Mouse (Mus musculus): ENCODE results near the gene Evi5.

Gene Evi5

DNA sequence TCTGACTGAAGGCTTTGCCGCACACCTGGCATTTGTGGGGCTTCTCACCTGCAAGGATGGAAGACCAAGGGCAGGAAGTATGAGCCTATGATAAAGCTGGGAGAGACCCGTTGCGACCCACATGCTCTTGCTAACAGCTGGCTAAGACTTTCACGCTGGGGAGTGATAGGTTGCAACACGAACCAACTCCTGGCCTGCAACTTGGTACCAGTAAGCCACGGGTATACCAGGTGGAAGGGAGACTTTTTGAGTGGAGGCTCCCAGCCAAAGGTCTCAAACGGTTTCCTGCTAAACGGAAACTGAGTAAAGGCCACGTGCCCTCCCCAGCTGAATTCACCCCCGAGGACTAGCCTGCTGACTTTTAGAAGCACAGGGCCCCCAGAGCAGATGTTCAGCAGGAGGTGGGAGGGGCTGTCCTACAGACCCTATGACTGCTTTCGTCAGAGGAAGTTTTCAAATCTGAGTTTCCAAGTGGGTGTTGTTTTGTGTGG, 157.0 kb downstream of the Evi5 start:
- peak in 1 of 2 experiments; percentile 13 for DNase-seq (ENCODE audit: inconsistent age in 2 of 2, low spot score in 1 of 2)

GRCm38 (mm10) chr5:107711689-107712088, 163.2 kb downstream of the Evi5 start:
- no peak for DNase-seq (ENCODE audit: inconsistent age in 2 of 2, low spot score in 1 of 2)

- no peak for DNase-seq (ENCODE audit: inconsistent age in 2 of 2, low spot score in 1 of 2)
These were observed 166.6 kb downstream of the Evi5 start for GRCm38 (mm10) chr5:107708124-107708797.

DNA sequence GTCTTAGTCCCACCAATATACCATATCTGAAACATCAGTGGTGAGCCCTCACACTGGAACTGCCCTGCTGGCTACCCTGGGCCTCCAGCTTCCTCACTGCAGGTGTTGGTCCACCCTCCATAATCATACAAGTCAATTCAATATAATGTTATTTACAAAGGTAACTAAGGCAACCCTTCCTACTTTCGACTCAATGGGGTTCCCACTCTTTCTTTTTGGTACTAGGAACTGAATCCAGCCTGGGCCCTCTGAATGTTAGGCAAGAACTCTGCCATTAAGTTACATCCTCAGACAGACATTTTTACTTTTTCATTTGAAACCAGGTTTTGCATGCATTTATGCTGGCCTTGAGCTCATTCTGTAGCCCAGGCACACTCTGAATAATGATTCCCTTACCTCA, 168.6 kb downstream of the Evi5 start:
- DNase-seq (ENCODE audit: inconsistent age in 2 of 2, low spot score in 1 of 2) = no peak

GRCm38 (mm10) chr5:107705756-107706155, 169.2 kb downstream of the Evi5 start:
- DNase-seq (ENCODE audit: inconsistent age in 2 of 2, low spot score in 1 of 2) = no peak

DNA sequence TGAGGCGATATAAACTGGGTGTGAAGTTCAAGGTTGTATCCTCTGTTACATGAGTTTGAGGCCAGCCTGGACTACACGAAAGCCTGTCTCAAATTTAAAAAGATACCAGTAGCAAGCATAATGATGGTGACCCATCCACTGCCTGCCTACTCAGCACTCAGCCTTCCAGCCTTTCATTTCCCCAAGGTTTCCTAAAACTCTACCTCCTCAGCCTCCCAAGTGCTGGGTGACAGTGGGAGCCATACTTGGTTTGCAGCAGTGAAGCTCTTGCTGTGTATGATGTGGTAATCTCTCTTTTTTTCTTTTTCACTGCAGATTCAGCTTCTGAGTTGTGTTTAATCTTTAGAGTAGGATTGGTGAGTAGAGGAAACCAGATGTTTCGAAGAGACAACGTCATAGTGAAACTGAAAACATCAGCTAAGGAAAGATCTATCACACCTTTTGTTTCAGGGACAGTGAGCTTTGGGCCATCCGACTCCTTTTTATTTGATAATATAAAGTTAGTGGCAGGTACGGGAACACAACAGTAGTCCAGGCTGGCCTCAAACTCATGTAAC, 171.6 kb downstream of the Evi5 start:
- no peak for DNase-seq (ENCODE audit: inconsistent age in 2 of 2, low spot score in 1 of 2)

DNA sequence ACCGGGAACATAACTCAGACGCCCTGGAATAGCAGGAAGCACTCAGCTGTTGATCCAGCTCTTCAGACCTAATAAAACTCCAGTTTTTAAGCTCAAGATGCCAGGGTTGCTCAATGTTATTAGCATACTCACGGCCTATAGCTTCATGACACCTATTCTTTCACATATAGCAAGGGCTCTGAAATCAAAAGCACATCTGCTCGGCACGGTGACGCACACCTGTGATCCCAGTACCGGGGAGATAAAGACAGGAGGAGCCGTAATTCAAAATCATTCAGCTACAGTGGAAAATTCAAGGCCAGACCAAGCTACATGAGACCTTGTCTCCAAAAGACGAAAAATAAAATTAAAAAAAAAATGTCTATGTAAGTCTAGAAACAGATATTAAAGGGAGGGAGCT, 173.2 kb downstream of the Evi5 start:
- DNase-seq (ENCODE audit: inconsistent age in 2 of 2, low spot score in 1 of 2) = no peak

DNA sequence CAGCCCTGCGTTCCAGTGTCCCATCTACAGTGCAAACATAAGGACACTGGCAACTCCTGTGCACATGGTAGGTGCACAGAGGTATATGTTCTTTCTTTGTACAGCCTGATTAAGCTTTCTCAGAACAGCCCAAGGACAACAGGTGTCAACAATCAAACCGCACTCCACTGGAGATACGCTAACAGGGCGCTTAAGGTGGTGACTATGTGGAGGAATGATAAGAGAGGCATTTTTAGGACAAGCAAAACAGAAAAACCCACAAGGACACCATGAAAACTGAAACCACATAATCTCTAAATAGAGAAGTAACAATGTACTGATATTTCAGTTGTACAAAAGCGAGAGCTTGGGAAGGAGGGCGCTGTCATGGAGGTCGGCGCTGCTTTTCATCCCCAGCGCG, 174.0 kb downstream of the Evi5 start:
- DNase-seq (ENCODE audit: inconsistent age in 2 of 2, low spot score in 1 of 2) = no peak

DNA sequence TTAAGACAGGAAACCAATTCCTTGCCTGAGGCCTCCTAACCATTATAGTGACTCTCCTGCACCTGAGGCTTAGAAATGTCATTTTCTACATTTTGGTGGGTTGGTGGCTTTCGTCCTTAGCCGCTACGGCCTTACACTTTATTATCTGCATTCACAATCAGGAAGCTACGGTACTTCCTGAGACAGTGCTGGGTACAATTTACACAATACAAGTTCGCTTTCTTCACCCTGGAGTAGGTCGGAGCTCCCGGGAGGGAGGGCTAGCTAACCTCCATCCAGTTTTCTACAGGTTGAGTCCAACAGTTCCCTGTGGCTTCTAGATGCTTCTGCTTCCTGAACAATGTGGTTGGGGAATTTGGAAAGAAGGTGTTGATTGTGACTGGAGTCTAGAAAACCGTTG, 176.0 kb downstream of the Evi5 start:
- DNase-seq (ENCODE audit: inconsistent age in 2 of 2, low spot score in 1 of 2) = no peak

DNA sequence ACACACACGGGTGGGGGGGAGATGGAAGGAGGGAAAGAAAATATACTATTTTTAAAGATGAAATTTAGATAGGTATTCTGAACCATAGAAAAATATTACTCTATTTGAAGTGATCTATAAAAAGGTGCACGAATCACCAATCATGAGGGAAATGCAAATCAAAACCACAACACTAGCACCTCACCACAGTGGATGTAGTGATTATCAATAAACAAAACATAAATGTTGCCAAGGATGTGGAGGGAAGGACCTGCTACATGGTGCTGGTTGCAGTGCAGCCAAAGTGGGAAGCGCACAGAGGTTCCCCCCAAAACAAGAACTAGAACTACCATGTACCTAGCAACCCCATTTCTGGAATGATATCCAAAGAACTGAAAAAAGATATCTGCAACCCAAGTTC, 179.9 kb downstream of the Evi5 start:
- DNase-seq (ENCODE audit: inconsistent age in 2 of 2, low spot score in 1 of 2) = no peak
